Mouse (Mus musculus) neutrophil, adult 83 days (primary cell): Measurements from ENCODE around the gene Bcl2l1. TPM values are rescaled to one million over a fixed set of nuclear protein-coding genes. Genes with fewer than 3 reads are reported as not detected.

Source experiments
- total RNA-seq, 2 experiments: library from RNA; stranded (reverse); gene quantifications; one replicate each; pipeline ENCODE4 v1.2.4; 2023

Gene Bcl2l1
- total RNA-seq, result 10 to 100 TPM; 23.5 to 26.7 TPM

DNA sequence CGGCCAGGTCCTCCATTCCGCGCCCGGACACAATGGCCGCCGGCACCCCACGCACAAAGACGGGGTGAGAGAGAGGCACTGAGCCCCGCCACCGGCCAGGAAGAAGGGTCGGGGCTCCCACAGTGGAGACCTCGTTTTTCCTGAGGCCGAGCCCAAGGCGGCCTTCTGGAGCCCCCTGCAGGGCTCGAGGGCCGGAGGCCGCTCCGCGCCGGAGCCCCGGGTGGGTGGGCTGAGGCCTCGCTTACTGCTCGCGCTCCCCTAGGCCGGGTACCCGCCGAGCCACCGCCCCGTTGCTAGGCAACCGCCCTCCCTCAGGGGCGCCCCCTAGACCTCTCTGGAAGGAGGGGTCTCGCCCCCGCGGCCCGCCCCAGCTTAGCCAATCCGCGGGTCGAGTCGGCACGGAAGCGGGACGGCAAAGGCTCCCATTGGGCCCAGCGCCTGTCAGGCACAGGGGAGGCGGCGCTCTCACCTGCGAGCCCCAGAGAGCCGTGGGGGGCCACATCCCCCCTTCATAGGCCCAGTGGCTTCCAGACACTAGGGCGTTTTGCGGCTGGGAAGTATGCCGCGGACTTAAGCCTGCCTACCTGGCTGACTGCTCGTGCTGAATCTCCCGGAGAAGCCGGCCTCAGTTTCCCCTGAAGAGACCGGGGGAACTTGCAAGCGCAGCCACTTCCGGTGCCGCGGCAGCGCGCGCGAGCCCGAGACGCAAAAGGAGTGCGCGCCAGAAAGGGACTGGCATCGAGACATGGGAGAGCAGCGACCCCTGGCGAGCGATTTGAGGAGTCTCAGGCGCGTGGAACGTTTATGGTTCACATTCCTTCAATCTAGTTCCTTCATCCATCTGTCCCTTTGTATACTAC lies at the start of gene Bcl2l1:
Gene Bcl2l1 (minus strand): TSS at position 710 of the 860 bp plus-strand sequence.

DNA sequence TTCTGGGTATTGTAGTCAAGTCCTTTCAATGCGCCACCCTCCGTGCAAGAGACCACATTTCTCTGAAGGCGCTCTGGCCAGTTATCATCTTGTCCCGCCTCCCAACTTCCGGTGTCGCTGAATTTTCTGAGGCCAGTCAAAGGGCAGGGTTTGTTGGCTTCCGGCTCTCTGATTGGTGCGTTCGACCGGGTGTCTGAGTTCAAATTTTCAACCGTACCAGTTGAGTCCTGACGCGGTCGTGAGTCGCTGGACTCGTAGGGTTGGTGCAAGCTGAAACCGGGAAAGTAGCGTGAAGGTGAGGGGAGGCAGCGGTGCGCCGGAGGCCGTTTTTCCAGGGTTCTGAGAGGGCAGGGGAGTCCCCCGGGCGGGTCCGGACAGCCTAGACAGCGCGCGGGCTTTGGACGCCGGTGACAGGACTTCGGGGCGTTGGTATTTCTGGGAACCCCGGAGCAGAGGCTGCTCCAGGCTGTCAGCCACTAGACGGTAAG lies 16.3 kb upstream of the Bcl2l1 start, which contains the start of gene Tpx2:
Gene Tpx2 (plus strand): TSS at position 150 of the 488 bp plus-strand sequence.

GRCm38 (mm10) chr2:152753944-152754711 lies 77.4 kb downstream of the Bcl2l1 start, which contains the start of gene Cox4i2:
TSS of gene Cox4i2 (plus strand) at chr2:152754173.

DNA sequence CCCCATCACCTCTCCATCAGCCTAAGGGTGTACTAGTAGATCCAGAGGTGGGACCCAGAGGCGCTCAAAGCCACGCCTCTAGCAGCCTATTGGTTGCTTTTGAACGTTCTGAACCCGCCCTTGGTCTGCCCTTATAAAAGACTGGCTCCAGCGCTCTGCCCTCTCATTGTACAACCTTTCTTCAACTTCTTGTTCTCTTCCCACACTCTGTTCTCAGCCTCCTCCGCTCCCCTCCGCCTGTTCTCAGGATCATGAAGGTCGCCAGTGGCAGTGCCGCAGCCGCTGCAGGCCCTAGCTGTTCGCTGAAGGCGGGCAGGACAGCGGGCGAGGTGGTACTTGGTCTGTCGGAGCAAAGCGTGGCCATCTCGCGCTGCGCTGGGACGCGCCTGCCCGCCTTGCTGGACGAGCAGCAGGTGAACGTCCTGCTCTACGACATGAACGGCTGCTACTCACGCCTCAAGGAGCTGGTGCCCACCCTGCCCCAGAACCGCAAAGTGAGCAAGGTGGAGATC lies 95.4 kb downstream of the Bcl2l1 start, which contains the start of gene Id1:
Gene Id1 (plus strand): TSS at position 162 of the 512 bp plus-strand sequence.

Other genes starting within 250 kb of the Bcl2l1 start
- not detected for gene Defb45, start 232.3 kb downstream of the Bcl2l1 start, total RNA-seq
- gene Defb36, start 227.4 kb downstream of the Bcl2l1 start, total RNA-seq, result not detected
- not detected for gene Defb25, start 208.7 kb downstream of the Bcl2l1 start, total RNA-seq
- gene Rem1, start 204.8 kb downstream of the Bcl2l1 start, total RNA-seq, result 10 to 100 TPM in 1 of 2 experiments, 1 to 10 TPM in 1; 9.6 to 13.4 TPM
- gene H13, start 162.3 kb downstream of the Bcl2l1 start, total RNA-seq, result 100 to 1,000 TPM; 132 to 140 TPM
- 10 to 100 TPM; 12.2 to 18.7 TPM for gene Mcts2, start 144.7 kb downstream of the Bcl2l1 start, total RNA-seq
- gene Id1, start 95.5 kb downstream of the Bcl2l1 start, total RNA-seq, result 10 to 100 TPM; 72.5 to 80.1 TPM
- gene Cox4i2, start 77.6 kb downstream of the Bcl2l1 start, total RNA-seq, result not detected
- gene Tpx2, start 16.2 kb upstream of the Bcl2l1 start, total RNA-seq, result 10 to 100 TPM; 56.2 to 59.7 TPM
- gene Mylk2, start 79.6 kb upstream of the Bcl2l1 start, total RNA-seq, result not detected
- gene Foxs1, start 101.5 kb upstream of the Bcl2l1 start, total RNA-seq, result not detected
- gene Dusp15, start 120.0 kb upstream of the Bcl2l1 start, total RNA-seq, result not detected
- not detected for gene Ttll9, start 130.8 kb upstream of the Bcl2l1 start, total RNA-seq
- 10 to 100 TPM; 14.9 to 16.5 TPM for gene Pdrg1, start 183.7 kb upstream of the Bcl2l1 start, total RNA-seq
- gene Xkr7, start 200.1 kb upstream of the Bcl2l1 start, total RNA-seq, result not detected
- gene Ccm2l, start 234.2 kb upstream of the Bcl2l1 start, total RNA-seq, result 1 to 10 TPM; 1.3 to 1.4 TPM